Mouse (Mus musculus): ENCODE data around the gene Kras.

Kras gene

DNA sequence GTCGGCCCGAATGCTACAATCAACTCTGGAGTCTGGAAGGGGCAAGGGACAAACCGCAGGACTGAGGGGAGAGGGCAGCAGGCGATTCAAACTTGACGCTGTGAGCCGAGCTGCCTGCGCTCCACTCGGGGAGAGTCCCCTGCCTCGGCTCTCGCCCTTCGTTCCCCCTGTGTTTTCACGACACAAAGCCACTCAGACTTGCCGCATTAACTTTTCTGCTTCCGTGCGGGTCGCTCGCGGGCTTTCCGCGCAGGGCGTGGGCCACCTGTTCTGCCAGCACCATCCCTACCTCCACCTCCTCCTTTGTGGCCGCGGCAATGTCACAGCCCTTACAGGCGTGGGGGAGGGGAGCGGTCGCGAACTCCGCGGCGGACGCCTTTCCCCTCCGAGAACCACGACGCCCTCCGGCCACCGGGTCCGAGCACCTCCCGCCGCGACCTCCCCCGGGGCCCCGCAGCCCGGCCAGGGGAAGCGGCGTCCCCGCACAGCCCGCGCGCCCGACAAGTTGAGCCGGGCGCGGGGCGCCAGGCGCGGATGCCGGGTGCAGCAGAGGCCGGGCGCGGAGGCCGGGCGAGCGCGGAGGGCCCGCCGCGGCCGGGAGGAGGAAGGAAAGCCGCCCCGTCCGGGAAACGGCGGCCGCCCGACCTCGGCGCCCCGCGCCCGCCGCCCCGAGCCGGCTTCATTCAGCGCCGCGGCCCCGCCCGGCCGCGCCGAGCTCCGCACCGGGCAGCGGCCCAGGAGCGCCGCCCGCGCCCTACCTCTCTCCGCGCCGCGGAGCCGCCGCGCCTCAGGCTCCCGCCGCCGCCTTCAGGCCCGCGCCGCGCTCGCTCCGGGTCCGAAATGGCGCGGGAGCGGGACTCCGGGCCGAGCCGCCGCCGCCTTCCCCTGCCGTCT lies 501 bp downstream of the Kras start:
- peak; percentile 70 to 74 for DNase-seq (ENCODE audit: low read depth in 2 of 2, low spot score in 2 of 2)

DNA sequence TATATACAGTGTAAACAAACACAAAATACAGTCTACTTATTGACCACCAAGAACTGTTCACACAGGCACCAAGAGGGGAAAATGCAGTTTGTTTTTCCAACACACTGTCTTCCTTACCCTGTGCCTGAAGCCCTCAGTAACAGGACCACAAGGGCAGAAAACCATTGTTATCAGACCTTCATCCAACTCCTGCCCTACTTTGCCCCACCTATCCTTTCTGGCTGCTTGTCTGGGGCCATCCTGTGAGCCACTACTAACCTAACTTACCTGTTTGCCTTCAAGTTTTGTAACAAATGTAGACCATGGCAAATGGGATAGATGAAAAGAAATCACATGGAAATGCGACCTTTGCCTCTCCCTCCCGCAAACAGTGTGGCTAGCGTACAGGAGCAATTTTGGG lies 2.2 kb downstream of the Kras start:
- no peak for DNase-seq (ENCODE audit: low read depth in 2 of 2, low spot score in 2 of 2)

DNA sequence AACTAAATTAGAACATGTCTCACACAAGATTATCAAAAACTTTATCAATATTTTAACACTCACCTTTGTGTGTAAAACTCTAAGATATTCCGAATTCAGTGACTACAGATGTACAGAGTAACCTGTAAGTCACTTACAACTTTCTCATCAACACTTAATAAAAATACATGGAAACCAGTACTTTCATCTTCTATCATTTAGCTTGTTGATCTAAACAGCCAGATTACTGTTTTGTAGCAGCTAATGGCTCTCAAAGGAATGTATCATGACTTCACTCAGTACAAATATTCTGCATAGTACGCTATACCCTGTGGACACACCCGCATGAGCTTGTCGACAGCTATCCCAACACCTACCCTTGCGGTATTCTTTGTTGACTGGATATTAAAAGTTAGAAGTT lies 3.2 kb downstream of the Kras start:
- DNase-seq (ENCODE audit: low read depth in 2 of 2, low spot score in 2 of 2), result no peak

DNA sequence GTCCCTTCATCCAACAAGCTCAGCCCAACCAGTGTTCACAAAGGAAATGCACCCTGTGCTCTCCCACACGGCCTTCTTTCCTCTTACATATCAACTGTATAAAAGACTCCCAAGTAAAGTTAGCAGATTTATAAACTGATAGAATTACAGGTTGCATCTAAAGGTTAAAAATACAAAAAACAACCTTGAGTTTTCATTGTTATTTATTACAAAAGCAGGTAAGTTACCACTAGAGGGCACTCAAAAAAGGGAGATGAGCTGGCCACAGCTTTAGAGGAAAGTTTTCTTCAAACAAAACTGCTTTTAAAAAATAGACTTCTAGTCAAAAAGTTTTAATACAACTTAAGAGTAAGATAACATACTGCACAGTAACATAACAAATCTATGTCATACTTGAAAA lies 7.5 kb downstream of the Kras start:
- peak in 1 of 2 experiments; percentile 47 for DNase-seq (ENCODE audit: low read depth in 2 of 2, low spot score in 2 of 2)

DNA sequence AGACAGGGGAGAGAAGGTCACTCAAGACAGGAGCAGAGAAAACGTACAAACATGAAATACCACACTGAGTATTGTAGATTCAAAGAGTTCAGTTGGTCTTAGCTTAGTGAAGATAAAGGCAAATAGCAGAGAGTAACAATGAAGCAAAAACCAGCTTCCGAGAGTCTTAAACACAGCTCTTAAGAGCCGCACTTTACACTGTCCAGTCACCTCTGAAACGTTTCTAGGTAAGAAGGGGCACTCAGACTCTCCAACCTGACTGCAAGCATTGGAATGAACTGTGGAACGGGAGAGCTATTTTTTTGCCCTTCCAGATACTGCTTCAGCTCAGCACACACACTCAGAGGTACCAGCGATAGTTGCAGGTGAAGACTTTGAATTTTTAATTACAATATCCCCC lies 9.8 kb downstream of the Kras start:
- DNase-seq (ENCODE audit: low read depth in 2 of 2, low spot score in 2 of 2), result no peak

DNA sequence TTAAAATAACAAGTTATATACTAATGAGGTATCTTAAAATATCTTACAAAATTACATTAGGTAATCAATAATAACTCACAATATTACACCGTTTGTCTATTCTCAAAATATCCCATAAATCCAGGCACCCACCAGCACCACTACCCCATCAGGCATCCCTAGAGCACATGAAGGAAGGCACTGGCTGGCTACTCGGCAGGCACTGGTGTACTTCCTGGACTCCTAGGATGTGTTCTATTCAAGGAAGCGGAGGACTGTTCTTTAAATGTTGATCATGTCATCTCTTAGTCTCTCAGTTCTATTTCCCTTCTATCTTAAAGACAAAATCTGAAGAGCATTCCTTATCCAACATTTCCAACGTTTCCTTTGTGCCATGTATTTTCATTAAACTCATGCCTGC lies 12.9 kb downstream of the Kras start:
- DNase-seq (ENCODE audit: low read depth in 2 of 2, low spot score in 2 of 2), result no peak

DNA sequence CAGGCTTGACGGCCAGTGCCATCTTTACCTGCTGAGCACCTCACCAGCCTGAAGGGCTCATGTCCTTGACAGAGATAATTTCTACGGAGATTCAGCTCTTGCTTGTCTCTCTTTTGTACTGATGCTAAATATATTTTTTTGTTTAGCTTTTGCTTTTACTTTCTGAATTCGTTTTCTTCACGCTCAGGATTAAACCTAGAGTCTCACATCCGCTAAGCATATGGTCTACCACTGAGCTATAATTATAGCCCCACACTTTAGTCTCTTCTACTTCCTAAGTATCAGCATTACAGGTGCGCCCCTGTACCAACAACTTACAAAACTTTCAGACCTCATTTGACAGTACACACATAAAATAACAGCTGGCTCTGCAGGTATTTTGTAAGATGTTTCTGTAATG lies 14.7 kb downstream of the Kras start:
- DNase-seq (ENCODE audit: low read depth in 2 of 2, low spot score in 2 of 2), result no peak

DNA sequence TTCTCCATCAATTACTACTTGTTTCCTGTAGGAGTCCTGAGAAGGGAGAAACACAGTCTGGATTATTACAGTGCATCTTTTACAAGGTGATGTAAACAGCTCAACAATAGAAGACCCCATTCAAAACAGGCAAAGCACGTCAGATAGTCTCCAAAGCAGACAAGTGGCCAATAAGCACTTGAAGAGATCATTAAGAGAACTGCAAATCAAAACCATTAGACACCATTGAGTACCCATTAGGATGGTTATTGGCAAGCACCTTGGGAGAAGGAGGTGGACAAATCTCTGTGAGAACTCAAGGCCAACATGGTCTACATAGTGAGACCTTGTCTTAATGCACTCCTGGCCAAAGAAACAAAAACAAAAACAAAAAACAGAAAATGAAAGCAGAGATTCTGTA lies 15.6 kb downstream of the Kras start:
- DNase-seq (ENCODE audit: low read depth in 2 of 2, low spot score in 2 of 2), result no peak

DNA sequence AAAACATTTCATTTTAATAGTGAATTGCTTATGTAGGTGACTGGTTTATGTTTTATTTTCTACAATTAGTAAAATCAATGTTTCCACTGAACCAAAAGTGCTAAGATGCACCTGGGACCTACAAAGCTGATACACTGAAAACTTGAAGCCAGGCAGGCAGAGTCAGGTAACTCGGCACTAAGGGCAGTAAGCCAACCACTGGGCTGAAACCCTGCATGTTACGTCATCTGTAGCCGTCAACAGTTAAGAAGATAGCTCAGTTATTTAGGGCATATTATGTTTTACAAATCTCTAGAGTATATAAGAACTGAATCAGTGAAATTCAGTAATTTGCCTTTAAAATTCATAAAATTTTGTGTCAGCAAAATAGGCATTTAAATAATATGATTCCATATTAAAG lies 23.7 kb downstream of the Kras start:
- DNase-seq (ENCODE audit: low read depth in 2 of 2, low spot score in 2 of 2), result no peak

DNA sequence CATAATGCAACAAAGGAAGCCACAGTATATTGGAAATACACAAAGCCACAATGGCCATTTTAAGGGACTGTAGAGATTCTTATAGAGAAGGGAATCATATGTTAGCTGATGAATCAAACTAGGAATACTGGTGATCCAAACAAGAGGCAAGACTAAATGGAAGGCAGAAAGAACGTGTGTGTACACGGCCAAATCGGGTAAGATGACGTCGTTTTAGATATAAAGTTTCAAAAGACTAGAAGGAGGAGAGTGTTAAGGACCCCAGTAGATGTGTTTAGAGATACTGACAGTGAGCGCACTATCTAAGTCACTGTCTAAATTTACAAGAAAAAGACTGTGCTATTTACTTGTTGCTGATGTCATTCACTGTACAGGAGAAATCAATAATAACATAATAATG lies 25.8 kb downstream of the Kras start:
- no peak for DNase-seq (ENCODE audit: low read depth in 2 of 2, low spot score in 2 of 2)

DNA sequence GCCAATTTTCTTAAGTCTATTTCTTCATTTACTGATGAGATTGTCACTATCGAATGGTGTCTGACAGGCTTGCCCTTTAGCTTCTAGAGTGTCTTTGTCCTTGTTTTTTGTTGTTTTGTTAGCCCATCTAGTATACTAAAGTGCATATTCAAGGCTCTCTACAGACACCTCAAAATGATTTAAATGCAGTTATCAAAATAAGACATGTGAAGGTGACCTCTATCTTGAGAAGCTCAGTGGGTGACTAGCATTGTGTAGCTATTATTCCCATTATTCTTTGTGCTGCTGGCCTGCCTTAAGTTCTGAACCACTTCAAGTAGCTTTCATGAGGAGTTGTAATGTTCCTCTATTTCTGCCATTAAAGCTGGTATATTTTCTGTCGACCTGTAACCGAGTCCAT lies 34.2 kb downstream of the Kras start:
- no peak for DNase-seq (ENCODE audit: low read depth in 2 of 2, low spot score in 2 of 2)

DNA sequence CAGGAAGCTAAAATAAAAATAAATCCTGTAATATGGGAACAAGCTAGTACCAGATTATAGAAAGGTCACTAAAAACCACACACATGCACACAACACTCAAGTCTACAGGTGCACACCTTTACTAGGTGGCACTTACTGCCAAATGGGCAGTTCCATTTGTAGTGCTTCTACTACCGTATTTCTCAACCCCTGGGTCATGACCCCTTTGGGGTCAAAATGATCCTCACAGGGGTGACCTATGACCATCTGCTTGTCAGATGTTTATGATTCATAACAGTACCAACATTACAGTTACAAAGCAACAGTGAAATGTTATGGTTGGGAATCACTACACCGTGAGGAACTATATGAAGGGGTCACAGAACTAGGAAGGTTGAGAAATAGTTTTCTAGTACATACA lies 36.1 kb downstream of the Kras start:
- no peak for DNase-seq (ENCODE audit: low read depth in 2 of 2, low spot score in 2 of 2)

DNA sequence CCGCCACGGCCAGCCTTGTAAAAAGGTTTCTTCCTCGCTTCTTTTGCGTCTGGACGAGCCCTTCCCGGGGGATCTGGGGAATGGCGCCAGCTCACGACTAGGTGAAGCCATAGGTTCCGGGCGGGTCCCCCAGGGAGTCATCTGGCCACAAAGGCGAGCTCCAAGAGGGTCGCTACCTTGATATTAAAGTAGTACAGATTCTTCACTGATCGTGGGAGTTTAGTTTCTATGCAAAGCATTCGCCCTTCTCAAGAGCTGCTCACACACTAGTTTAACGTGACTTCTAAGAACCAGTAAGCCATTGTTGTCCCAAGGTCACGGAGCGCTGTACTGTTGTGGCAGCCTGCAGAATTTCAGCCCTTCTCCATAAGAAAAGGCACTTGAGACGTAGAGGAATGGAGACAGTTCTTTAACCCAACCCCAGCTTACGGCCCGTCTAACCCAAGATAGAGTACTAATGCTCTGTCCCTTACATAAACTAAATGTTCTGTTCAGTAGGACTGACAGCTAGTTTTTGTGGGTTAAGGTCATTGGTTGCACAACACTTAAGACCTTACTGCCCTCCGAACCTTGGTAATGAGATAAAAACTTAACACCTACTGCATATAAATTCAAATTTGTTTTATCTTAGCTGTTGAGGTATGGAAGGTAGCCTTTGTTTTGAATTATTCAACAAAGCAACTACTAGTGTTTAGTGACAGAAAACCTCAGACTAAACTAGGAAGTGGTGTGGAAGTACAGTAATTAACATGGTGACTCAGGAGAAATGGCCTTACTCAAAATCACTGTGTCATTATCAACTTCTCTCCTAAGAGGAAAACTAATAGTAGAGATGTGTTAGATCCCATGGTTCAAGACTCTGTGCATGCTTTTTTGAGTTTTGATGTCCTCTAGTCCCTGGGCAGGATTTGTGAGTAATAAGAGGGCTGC lies 38.4 kb downstream of the Kras start:
- DNase-seq (ENCODE audit: low read depth in 2 of 2, low spot score in 2 of 2), result peak in 1 of 2 experiments; percentile 17

DNA sequence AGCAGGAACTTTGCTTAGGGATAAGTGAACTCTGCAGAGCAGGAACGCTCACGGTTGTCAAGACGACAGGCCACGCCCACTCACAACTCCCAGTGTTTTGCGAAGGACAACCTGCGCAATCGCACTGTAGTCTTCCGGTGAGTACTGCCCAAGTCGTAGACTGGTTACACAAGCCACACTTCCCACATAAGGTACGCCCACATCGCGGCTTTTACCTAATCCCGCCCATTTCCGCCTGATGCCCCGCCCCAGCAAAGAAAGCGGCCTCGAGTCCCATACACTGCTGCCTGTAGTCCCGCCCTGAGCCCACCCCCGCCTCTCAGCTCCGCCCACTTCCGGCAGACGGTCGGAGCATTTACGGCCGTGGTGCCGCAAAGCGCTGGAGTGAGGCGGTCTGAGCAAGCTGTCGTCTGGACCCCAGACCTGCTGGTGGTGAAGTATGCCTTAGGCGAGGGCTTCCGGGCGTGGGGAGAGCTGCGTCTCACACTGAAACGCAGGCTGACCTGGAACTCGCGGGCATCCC lies 39.2 kb downstream of the Kras start, which contains the start of the genes Casc1 and Etfrf1:
Gene Casc1 (minus strand): TSS at position 190 of the 523 bp plus-strand sequence.
Gene Etfrf1 (plus strand): TSS at position 319 of the 523 bp plus-strand sequence.
- DNase-seq (ENCODE audit: low read depth in 2 of 2, low spot score in 2 of 2), result peak; percentile 97 to 98

DNA sequence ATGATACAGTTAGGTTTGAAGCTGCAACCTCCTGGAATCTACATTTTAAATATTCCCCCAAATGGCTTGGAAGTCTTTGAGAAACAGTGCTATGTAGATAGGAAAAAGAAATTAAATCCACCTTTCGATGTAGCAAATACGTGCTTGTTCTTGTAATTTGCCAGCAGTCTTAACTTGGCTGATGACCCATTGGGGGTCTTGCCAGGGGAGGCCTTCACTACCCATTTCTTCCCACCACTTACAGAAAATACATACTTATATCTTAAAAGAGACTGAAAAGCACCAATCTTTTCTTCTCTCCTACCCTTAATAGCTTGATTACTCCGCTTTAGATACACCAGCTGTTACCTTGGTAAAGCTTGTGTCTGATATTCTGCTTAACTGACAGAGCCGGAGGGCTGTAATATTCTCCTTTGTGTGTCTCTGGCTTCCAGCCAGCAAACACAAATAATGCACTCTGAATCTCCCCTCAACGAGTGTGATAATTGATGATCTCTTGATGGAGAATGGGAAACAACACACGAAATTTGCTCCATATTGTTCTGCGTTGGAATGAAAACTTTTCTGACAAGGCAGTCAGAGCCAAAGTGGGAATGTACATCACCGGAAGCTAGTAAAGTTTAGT lies 39.9 kb downstream of the Kras start:
- no peak for DNase-seq (ENCODE audit: low read depth in 2 of 2, low spot score in 2 of 2)

DNA sequence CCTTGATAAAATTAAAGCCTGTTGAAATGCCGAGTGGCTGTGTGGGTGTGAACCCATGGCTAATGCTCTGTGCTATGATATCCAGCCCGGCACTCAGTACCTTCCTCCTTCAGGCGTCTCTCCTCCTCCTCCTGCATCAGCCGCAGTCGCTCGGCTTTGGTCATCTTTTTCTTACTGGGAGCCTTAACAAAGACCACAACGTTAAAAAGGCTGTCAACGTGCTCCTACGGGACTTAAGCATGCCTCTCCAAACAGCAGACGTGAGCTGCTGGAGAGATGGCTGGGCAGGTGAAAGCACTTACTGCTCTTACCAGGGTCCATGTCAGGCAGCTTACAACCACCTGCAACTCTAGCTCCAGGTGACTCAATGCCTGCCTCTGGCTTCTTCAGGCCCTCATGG lies 44.9 kb downstream of the Kras start:
- no peak for DNase-seq (ENCODE audit: low read depth in 2 of 2, low spot score in 2 of 2)

DNA sequence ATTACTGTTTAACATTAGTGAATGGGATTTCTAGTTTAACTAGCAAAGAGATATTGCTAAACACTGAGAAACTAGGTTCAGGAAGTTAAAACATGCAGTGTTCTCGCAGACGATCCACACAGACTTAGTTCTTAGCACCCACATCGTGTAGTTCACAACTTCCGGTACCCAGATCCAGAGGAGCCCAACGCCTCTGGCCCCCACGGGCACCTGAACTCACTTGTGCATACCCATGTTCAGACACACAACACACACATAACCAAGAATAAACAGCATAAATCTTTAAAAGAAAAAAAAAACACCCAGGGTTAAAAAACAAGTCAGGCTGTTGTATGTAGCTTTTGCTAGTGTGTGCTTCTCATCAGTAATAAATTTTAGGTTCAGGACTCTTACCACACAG lies 45.6 kb downstream of the Kras start:
- DNase-seq (ENCODE audit: low read depth in 2 of 2, low spot score in 2 of 2), result no peak

DNA sequence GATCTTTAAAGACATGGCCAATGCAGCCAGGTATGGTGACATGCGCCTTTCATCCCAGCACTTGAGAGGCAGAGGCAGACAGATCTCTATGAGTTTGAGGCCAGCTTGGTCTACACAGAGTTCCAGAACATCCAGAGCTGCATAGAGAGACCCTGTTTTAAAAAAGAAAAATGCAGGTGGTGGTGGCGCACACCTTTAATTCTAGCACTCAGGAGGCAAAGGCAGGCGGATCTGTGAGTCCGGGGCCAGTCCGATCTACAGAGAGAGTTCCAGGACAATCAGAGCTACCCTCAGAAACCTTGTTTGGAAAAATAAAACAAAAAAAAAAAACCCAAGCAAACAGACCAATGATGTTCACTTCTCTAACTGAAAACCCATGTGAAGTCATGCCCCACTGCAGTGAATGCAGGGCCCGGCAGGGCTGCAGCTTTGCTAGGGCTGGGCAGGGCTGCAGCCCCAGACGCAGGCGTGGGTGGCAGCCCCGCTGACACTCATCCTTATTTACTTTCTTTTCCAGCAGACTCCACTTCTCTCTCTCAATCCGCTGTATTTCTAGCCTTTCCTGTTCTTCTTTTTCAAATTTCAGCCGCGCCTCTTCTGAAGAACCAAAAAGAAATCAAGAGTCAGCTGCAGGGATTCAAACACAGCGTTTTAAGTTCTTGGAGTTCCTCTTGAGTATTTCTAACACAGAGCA lies 47.5 kb downstream of the Kras start:
- no peak for DNase-seq (ENCODE audit: low read depth in 2 of 2, low spot score in 2 of 2)

DNA sequence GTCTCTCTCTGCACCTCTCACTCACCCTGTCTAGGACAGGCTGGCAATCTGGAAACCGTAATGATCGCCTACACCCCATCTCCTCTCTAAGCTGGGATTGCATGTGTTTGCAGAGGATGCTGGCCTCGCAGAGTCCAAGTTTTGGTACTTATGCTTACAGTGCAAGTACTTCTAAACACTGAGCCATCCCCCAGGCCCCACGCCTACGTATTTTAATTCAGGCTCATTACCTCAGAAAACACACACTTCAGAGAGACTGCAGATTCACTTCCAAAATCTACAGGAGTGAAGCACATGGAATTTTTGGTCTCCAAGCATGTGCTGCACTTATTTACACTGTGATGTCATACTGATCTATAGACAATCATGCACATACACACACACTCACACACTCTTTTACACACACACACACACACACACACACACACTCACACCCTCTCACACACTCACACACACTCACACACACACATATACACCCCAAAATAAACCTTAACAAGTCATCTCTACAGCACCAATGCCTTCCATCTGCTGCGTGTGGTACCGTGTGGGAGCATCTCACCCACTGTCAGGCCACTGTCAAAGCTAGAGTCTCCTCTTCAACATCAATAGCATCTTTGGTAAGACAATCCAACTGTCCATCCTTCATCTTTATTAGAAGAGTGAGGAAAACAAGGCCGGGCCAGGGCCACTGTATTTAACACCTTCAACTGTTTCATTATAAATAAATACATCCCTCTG lies 51.9 kb downstream of the Kras start:
- no peak for DNase-seq (ENCODE audit: low read depth in 2 of 2, low spot score in 2 of 2)

DNA sequence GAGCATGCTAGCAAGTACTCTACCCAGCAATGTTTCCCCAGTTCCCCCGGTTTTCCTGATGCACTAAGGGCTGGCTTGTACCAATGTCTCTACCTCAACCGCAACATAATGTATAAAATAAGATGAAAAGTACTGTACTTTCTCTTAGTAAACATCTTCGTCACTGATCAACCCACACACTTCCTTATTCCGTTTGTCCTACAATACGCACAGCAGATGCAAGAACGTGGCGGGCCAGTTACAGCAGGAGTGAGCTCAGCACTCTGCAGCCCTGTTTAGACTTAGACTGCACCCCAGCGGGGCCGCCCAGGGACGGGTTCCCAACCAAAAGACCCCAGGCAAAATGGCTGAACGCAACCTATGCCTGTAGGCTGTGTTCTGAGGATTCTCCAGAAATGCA lies 56.6 kb downstream of the Kras start:
- DNase-seq (ENCODE audit: low read depth in 2 of 2, low spot score in 2 of 2), result peak; percentile 14 to 42
